Mouse (Mus musculus): ENCODE measurements at regions not wholly inside any gene's neighbourhood (a gene's known extent, or its start where the extent isn't known, plus 50 kb on each side); places are given as distances from the start of the nearest gene placed in this dataset.

GRCm38 (mm10) chr13:28795274-28795673 lies 158.2 kb downstream of the Sox4 start:
- CTCF ChIA-PET = no interaction called here

GRCm38 (mm10) chr13:28794547-28794946 lies 159.0 kb downstream of the Sox4 start:
- CTCF ChIA-PET = no interaction called here

GRCm38 (mm10) chr13:28793166-28793935 lies 160.2 kb downstream of the Sox4 start:
- CTCF ChIA-PET = no interaction called here

- CTCF ChIA-PET = no interaction called here
Observed at GRCm38 (mm10) chr13:28792461-28793165, 160.9 kb downstream of the Sox4 start.

- CTCF ChIA-PET = no interaction called here
Observed at GRCm38 (mm10) chr13:28790381-28790780, 163.1 kb downstream of the Sox4 start.

GRCm38 (mm10) chr13:28787331-28787643 lies 166.2 kb downstream of the Sox4 start:
- CTCF ChIA-PET = no interaction called here

GRCm38 (mm10) chr13:28786629-28787330 lies 166.7 kb downstream of the Sox4 start:
- CTCF ChIA-PET = no interaction called here

GRCm38 (mm10) chr13:28782497-28783246 lies 170.8 kb downstream of the Sox4 start:
- CTCF ChIA-PET = no interaction called here

- CTCF ChIA-PET = no interaction called here
Observed at GRCm38 (mm10) chr13:28782081-28782480, 171.4 kb downstream of the Sox4 start.

- CTCF ChIA-PET = no interaction called here
Observed at GRCm38 (mm10) chr13:28781660-28782059, 171.9 kb downstream of the Sox4 start.

- CTCF ChIA-PET = no interaction called here
Observed at GRCm38 (mm10) chr13:28780462-28780861, 173.1 kb downstream of the Sox4 start.

GRCm38 (mm10) chr13:28775142-28775815 lies 178.2 kb downstream of the Sox4 start:
- CTCF ChIA-PET = no interaction called here

- CTCF ChIA-PET = no interaction called here
Observed at GRCm38 (mm10) chr13:28774649-28775048, 178.9 kb downstream of the Sox4 start.

GRCm38 (mm10) chr13:28773466-28773865 lies 180.0 kb downstream of the Sox4 start:
- CTCF ChIA-PET = no interaction called here

- CTCF ChIA-PET = no interaction called here
Observed at GRCm38 (mm10) chr13:28770531-28770930, 183.0 kb downstream of the Sox4 start.

GRCm38 (mm10) chr13:28770018-28770417 lies 183.5 kb downstream of the Sox4 start:
- CTCF ChIA-PET = no interaction called here

GRCm38 (mm10) chr13:28768717-28769426 lies 184.6 kb downstream of the Sox4 start:
- CTCF ChIA-PET = interaction anchor here (0.9 kb wide), 1 partner anchor 167 kb away, joined by 3 read pairs; no protein-coding TSS in a partner anchor

- CTCF ChIA-PET = no interaction called here
Observed at GRCm38 (mm10) chr13:28762555-28762954, 191.0 kb downstream of the Sox4 start.

- CTCF ChIA-PET = interaction anchor here (0.6 kb wide), 1 partner anchor 42 kb away, joined by 3 read pairs; no protein-coding TSS in a partner anchor
Observed at GRCm38 (mm10) chr13:28759026-28759425, 194.5 kb downstream of the Sox4 start.

- CTCF ChIA-PET = no interaction called here
Observed at GRCm38 (mm10) chr13:28757846-28758522, 195.5 kb downstream of the Sox4 start.

Data from spleen, embryonic (tissue).